Mouse (Mus musculus): ENCODE measurements around the gene Olfr1245.
"Not testable (repeated sequence)": the region's sequence is repeated elsewhere in the genome, so short reads cannot be mapped to it uniquely, and the experiment has no call there.

Gene Olfr1245

DNA sequence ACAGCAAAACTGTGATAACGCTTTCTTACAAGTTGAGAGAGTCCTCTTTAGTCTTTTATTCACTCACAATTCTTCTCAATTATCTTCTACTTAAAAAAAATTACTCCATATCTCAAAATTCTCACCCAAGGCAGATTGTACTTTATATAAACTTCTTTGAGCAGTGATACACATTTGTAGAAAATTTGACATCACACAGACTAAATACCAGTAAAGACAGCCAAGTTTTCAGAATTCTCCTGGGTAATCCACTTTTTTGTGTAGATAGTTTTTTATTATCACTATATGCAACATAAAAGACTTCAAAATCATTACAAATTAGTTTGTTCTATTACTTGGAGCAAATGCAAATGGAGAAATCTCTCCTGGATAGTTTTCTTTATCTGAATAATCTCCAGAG lies at the start of gene Olfr1245:
Olfr1245 (minus strand) TSS at position 101 of the 400 bp plus-strand sequence.
- DNase-seq, result no peak

DNA sequence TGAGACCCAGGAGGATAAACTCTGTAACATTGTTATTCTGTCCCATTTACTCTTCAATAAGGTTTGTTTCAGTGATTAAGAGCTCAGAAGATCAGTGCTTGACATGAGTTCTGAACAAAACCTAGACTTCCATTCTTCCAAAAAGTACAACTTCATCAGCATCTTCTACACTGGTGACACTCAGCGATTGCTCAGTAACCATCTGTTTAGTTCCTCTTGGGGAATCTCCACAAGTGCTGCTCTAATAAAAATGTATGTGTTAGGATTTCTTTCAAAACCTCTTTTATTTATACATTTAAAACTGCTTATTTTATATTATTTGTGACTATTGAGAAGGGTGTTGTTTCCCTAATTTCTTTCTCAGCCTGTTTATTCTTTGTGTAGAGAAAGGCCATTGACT lies 39.9 kb upstream of the Olfr1245 start, which contains the start of gene Olfr1248:
Olfr1248 (minus strand) TSS at position 101 of the 400 bp plus-strand sequence.
- DNase-seq, result not testable (repeated sequence)

- no peak for DNase-seq
These were observed 35.8 kb upstream of the Olfr1245 start, which contains the start of gene Olfr1247 for GRCm38 (mm10) chr2:89614030-89614429. Gene Olfr1247, minus strand, starts transcription at chr2:89614130.

- DNase-seq, result no peak
These were observed 14.8 kb upstream of the Olfr1245 start, which contains the start of gene Olfr1246 for GRCm38 (mm10) chr2:89593057-89593456. Gene Olfr1246, minus strand, starts transcription at chr2:89593157.

DNA sequence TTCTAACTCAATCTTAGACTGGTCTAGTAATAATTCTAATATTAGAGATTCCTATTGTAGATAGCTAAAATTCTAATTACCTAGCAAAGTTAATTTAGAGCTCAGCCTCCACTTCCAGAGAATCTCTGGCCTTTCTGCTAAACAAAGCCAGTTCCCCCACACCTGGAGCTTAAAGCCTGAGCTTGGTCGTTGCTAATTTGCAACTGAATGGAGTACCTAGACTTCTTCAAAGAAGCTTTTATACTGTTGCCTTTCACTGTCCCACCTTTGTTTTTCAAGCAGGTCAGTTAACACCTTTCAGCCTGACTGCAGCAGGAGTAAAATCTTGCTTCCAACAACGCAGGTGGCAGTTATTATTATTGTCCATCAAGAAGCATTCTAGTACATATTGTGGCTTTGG lies 15.5 kb downstream of the Olfr1245 start:
- not testable (repeated sequence) for DNase-seq

- no peak for DNase-seq
These were observed 33.7 kb downstream of the Olfr1245 start for GRCm38 (mm10) chr2:89544516-89544915.

DNA sequence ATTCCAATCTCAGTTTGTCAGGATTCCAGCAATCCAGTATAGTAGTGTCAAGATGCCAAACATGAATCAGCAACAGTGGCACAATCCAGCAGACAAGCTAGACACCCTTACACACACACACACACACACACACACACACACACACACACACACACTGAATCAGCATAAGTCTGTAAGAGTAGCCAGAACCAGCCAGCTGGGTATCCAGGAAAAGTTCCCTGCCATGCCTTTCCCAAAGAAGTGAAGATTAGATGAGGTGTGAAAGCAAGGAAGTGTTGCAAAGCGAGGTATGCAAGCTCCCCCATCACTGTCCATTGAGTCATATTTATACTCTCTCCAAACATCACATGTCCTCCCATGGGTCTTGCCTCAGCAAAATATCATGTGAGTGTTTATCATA lies 38.3 kb downstream of the Olfr1245 start:
- no peak for DNase-seq

DNA sequence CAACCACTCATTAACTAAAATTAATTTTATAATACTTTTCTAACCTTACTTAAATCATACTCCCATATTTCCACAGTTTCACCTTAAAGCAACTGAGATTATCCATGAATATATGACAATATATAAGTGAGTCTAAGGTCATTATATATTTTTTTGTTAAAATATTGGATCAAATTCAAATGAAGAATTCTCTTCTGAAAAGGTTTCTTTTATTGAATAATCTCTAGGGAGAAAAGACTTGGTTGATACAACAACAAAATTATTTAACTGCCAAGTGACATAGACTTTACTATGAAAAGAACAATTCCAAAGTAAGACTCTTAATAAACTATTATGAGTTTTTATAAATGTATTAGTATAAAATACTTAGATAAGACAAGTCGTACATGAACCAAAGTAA lies 46.9 kb downstream of the Olfr1245 start, which contains the start of gene Olfr1243:
Olfr1243 (minus strand) TSS at position 101 of the 400 bp plus-strand sequence.
- no peak for DNase-seq

Data from kidney, adult 11 months (tissue).